Mouse (Mus musculus) erythroblast, embryonic 14.5 days (primary cell): ENCODE results near the gene Rfk. TPM values are rescaled to one million over a fixed set of nuclear protein-coding genes. Genes with fewer than 3 reads are reported as not detected.

Source experiments
- H3K27me3 ChIP-seq: 2 replicates; pipeline ENCODE4 v1.6.1; 2012; ENCODE audit warnings: inconsistent platforms; ENCODE audit not compliant: control insufficient read depth
- H3K36me3 ChIP-seq: 2 replicates; pipeline ENCODE4 v1.6.1; 2012; ENCODE audit warnings: mild to moderate bottlenecking, inconsistent platforms; ENCODE audit not compliant: control insufficient read depth
- H3K4me1 ChIP-seq: 2 replicates; pipeline ENCODE4 v1.6.1; 2012; ENCODE audit warnings: inconsistent platforms; ENCODE audit not compliant: control insufficient read depth
- H3K4me3 ChIP-seq: replicated peaks from 2 replicates; pipeline ENCODE3; 2012; ENCODE audit warnings: moderate library complexity, mild to moderate bottlenecking, inconsistent platforms
- H3K9me3 ChIP-seq: 2 replicates; pipeline ENCODE4 v1.6.1; 2012; ENCODE audit warnings: low read length, inconsistent platforms, mixed read lengths; ENCODE audit not compliant: control insufficient read depth
- GATA1 ChIP-seq: IDR thresholded peaks from 2 replicates; pipeline ENCODE4 v1.6.1; 2012; ENCODE audit warnings: low read length, inconsistent platforms, mixed read lengths
- TAL1 ChIP-seq: IDR thresholded peaks from 3 replicates; pipeline ENCODE4 v1.6.1; 2012; ENCODE audit warnings: low read length, inconsistent platforms, mixed read lengths
- polyA plus RNA-seq: library from polyadenylated mRNA; stranded (reverse); fragments of >175 nt; gene quantifications from 2 replicates; pipeline ENCODE4 v1.2.3, GENCODE M21; 2012

The Rfk gene
- polyA plus RNA-seq, 1 experiment = 7.2 TPM

GRCm38 (mm10) chr19:17423306-17423705 is 29.5 kb downstream of the Rfk start:
- Histone ChIP-seq H3K27me3 (no peaks in the 10 kb centered on the region), H3K9me3 (no peaks in the 10 kb centered on the region), H3K4me3 (no peak overlapping the region), H3K4me1 (no peaks in the 10 kb centered on the region), H3K36me3 (no peaks in the 10 kb centered on the region)
- TF ChIP-seq GATA1 (no peak), TAL1 (no peak)

- Histone ChIP-seq H3K27me3 (no peaks in the 10 kb centered on the region), H3K4me3 (no peak overlapping the region), H3K36me3 (no peaks in the 10 kb centered on the region), H3K9me3 (no peaks in the 10 kb centered on the region), H3K4me1 (no peaks in the 10 kb centered on the region)
- TF ChIP-seq TAL1 (no peak), GATA1 (no peak)
These were observed 34.1 kb downstream of the Rfk start for GRCm38 (mm10) chr19:17427824-17428560.

- no peaks in the 10 kb centered on the region for H3K4me1 ChIP-seq
- no peak overlapping the region for H3K4me3 ChIP-seq
These were observed 34.7 kb downstream of the Rfk start for GRCm38 (mm10) chr19:17428561-17428914.

GRCm38 (mm10) chr19:17436651-17437050 is 42.8 kb downstream of the Rfk start:
- TF ChIP-seq GATA1 (no peak), TAL1 (no peak)
- no peak overlapping the region for H3K4me3 ChIP-seq
- no peaks in the 10 kb centered on the region for H3K36me3 ChIP-seq
- no peaks in the 10 kb centered on the region for H3K27me3 ChIP-seq
- H3K9me3 ChIP-seq = no peaks in the 10 kb centered on the region
- no peaks in the 10 kb centered on the region for H3K4me1 ChIP-seq

More at GRCm38 (mm10) chr19:17428561-17428914, 34.7 kb downstream of the Rfk start:
- TF ChIP-seq GATA1 (no peak), TAL1 (no peak)
- Histone ChIP-seq H3K36me3 (no peaks in the 10 kb centered on the region), H3K27me3 (no peaks in the 10 kb centered on the region), H3K9me3 (no peaks in the 10 kb centered on the region)

- Histone ChIP-seq H3K9me3 (no peaks in the 10 kb centered on the region), H3K4me1 (no peaks in the 10 kb centered on the region; the same call in 1 of the 2 replicates), H3K4me3 (no peak overlapping the region), H3K36me3 (no peaks in the 10 kb centered on the region), H3K27me3 (no peaks in the 10 kb centered on the region)
- no peak for TF ChIP-seq GATA1
- no peak for TF ChIP-seq TAL1
These were observed 45.8 kb downstream of the Rfk start for GRCm38 (mm10) chr19:17439476-17440189.

GRCm38 (mm10) chr19:17443581-17443980 is 49.7 kb downstream of the Rfk start:
- Histone ChIP-seq H3K9me3 (no peaks in the 10 kb centered on the region), H3K4me1 (no peaks in the 10 kb centered on the region; the same call in 1 of the 2 replicates), H3K4me3 (no peak overlapping the region), H3K36me3 (no peaks in the 10 kb centered on the region), H3K27me3 (no peaks in the 10 kb centered on the region)
- TF ChIP-seq TAL1 (no peak), GATA1 (no peak)

Other genes with a start within 250 kb of the Rfk start
- gene Gcnt1, start 21.2 kb upstream of the Rfk start, polyA plus RNA-seq = 0.07 and 0.14 TPM in 2 replicates